Mouse (Mus musculus) kidney, adult 2 months (tissue): Measurements from ENCODE around the gene Mr1.

Source experiments
- CTCF ChIP-seq: fragments of 200-500 bp; conservative IDR thresholded peaks from 2 replicates; pipeline ENCODE4 v1.5.1; 2011; ENCODE audit warnings: low read depth, mild to moderate bottlenecking, control low read depth, low read length, moderate library complexity, mixed read lengths; ENCODE audit not compliant: insufficient read depth, insufficient read length
- POLR2A ChIP-seq: fragments of 200-500 bp; IDR thresholded peaks from one replicate; pipeline ENCODE4 v1.6.1; 2011; ENCODE audit warnings: low read depth, low read length, control low read depth

DNA sequence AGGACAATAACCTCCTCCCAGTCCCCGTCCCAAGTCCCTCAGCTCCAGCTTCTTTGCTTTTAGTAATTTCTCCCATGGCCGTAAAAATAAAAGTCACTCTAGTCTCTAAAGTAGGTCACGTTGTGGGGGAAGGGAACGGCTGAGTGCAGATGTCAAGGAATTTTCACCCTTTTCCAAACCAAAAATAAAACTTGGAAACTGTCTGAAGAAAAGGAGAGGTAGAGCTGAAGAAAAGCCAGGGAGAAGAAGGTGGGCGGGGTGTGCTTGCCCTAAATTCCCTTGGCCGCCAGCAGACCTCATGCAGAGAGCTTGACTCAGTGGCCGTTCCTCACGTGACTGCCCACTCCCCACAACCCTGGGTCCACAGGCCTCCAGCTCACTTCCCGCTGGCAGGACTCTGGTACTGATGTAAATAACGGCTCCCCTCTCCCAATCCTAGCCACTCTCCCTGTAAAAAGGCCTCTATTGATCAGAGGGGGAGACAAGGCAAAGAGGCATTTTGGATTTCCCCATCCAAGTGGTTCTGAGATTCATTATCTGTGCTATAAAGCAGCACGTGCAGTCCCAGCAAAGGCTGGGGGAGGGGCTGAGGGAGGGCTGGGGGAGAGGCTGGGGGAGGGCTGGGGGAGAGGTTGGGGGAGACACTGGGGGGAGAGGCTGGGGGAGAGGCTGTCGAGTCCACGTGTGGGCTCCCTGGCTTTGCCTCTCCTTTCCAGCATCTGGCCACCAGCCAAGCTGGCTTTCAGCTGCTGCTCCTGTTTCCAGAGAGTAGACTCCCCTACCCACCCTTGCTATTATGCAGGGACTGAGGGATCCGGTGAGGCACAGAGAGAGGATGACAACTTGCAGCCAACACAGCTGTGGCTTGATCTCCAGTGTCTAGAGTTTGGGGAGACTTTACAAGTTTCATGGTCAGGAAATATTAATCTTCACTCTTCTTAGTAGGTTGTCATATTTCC is 54.5 kb downstream of the Mr1 start:
- TF ChIP-seq POLR2A (no peak), CTCF (no peak)
